Mouse (Mus musculus): ENCODE results near the gene Coch.

- TF ChIP-seq CTCF (IDR thresholded peaks at IDR 0.05; ENCODE audit: insufficient read depth, low read length), result no peak
- TF ChIP-seq POLR2A (IDR thresholded peaks at IDR 0.05; ENCODE audit: borderline replicate concordance, extremely low read depth, low read depth, low read length), result no peak
Measured at GRCm38 (mm10) chr12:51567225-51567624, 25.9 kb upstream of the Coch start.
